Mouse (Mus musculus) cerebellum, adult 2 months (tissue): ENCODE results near the gene Cacnb4.

Source experiments
- CTCF ChIP-seq: fragments of 200-500 bp; IDR thresholded peaks from 2 replicates; pipeline ENCODE4 v1.5.1; 2011; ENCODE audit warnings: low read depth, mild to moderate bottlenecking, control low read depth, low read length, moderate library complexity, borderline replicate concordance; ENCODE audit not compliant: insufficient read depth
- POLR2A ChIP-seq: fragments of 200-500 bp; IDR thresholded peaks from 2 replicates; pipeline ENCODE4 v1.6.1; 2011; ENCODE audit warnings: low read length, control low read depth, borderline replicate concordance; ENCODE audit not compliant: insufficient read depth

DNA sequence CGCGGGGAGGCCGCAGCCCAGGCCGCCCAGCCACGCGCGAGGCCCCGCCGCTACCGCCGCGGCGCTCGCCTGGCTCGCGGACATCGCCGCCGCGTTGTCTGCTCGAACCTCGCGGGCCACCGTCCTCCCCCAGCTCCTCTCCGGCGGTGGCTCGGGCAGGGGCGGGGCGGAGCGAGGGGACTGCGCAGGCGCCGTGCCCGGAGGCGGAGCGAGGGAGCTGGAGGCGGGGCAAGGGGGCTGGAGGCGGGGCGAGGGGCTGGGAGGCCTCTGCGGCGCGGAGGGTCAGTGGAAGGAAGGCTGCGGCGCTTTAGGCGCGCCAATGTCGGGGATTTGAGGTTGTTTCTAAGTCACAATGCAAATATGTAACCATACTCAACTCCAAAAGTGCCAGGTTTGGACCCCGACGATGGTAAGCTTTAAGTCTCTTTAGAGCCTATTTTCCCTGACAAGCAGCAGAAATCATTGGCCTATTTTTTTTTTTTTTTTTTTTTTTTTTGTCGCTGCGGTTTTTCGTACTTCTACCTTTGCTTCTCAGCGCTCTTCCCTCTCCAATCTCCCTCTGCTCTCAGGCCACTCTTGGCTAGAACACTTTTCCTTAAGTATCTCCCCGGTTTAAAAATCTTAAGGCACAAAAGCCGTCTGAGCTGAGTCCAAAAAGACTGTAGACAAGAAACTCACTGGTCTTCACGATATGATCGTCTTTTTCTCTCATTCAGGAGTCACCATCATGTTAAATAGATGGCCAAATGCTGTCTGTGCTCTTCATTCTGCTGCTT lies 251.7 kb downstream of the Cacnb4 start, which contains the start of gene Arl5a:
- TF ChIP-seq CTCF (no peak), POLR2A (peak; percentile 95)
